Mouse (Mus musculus) left cerebral cortex, adult 18-20 months (tissue): ENCODE data around the gene Tpsb2. TPM values are rescaled to one million over a fixed set of nuclear protein-coding genes. Genes with fewer than 3 reads are reported as not detected.

Experiments
- DNase-seq, 2 experiments: peaks; one replicate each; pipeline ENCODE4 v3.0.0; 2021 to 2022; ENCODE audit warnings: low spot score in 2 of 2, mixed read lengths in 1 of 2
- long read RNA-seq, 2 experiments: library from polyadenylated mRNA; stranded (forward); transcript quantifications; one replicate each; pipeline ENCODE4 v2.0.0; 2021
- total RNA-seq, 2 experiments: library from RNA; stranded (reverse); gene quantifications; 2 replicates each; pipeline ENCODE4 v1.2.3; 2021

Tpsb2 gene
- not detected for total RNA-seq
- long read RNA-seq, experiment 1 = 0 reads
- long read RNA-seq, experiment 2 = 0 reads

GRCm38 (mm10) chr17:25366005-25366404, at the start of gene Tpsb2:
Gene Tpsb2 (plus strand): TSS chr17:25366305.
- no peak for DNase-seq

DNA sequence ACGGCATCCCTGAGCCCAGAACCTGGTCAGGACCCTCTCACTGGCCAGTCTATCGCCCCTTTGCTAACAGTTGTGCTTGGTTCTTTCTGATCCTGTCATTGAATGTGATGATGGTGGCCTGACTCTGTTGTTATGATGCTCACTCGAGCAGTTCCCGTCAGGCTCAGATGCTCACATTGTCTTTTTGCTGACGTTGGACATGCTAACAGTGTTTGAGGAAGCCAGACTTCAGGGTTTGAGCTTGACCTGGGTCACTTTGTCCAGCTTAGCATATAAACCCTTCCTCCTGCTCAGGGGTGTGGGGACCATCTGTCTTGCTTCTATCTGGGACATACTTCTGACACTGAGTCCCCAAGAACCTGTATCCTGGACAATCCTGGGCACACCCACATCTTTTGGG, 47.8 kb upstream of the Tpsb2 start, which contains the start of gene Prss29:
Prss29 (plus strand) TSS at position 301 of the 400 bp plus-strand sequence.
- DNase-seq = no peak

GRCm38 (mm10) chr17:25320819-25321218, 45.3 kb upstream of the Tpsb2 start:
- DNase-seq = no peak

DNA sequence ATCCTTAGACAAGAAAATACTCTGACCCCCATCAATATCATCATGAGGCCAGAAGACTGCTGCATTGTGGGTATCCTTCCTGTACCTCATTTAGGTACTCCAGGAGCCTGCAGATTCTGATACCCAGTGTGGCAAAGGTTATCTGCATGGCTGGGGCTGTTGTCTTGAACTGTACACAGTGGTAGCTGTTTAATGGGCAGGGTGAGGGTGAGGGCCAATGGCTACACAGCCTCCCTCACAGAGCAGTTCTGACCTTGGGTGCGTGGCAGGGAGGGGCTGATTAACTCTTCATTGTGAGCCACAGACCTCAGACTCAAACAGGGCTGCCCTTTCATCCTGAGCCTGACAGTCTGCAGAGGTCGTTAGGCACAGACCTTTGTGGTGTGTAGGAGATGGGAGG, 43.2 kb upstream of the Tpsb2 start:
- DNase-seq = no peak

DNA sequence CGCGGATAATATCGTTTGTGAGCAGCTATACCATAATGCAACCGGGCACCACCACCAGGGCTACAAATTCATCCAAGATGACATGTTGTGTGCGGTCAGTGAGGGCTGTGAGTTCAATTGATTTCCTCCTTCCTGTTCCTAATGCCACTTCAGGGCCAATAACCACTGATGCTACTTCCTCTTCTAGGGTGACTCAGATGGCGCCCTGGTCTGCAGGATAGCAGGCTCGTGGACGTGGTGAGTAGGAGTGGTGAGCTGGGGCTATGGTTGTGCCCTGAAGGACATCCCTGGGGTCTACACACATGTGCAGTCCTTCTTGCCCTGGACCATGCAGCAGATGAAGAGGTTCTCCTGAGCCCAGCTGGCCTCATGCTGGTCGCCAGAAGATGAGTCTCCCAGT, 33.8 kb upstream of the Tpsb2 start:
- no peak for DNase-seq

- peak; percentile 63 to 71 for DNase-seq
These were observed 32.2 kb upstream of the Tpsb2 start for GRCm38 (mm10) chr17:25333943-25334342.

DNA sequence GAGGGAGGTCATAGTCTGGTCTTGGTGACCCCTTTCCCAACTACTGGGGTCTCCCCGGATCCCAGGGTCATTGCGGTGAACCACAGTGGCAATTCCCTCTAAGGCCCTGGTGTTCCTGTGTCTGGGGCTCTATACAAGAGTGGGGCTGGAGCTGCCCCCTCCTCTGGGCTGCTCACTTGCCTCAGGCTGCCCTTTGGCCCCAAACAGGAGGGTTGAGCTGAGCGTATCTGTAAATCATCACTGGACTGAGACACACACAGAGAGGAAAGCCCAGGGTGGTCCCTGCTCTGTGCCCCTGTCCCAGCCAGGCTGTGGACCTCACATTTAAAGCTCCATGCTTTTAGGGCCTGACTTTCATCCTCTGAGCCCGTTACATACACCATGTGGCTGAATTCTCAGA, 27.9 kb upstream of the Tpsb2 start:
- no peak for DNase-seq

- DNase-seq = no peak
These were observed 26.1 kb upstream of the Tpsb2 start for GRCm38 (mm10) chr17:25340003-25340402.

DNA sequence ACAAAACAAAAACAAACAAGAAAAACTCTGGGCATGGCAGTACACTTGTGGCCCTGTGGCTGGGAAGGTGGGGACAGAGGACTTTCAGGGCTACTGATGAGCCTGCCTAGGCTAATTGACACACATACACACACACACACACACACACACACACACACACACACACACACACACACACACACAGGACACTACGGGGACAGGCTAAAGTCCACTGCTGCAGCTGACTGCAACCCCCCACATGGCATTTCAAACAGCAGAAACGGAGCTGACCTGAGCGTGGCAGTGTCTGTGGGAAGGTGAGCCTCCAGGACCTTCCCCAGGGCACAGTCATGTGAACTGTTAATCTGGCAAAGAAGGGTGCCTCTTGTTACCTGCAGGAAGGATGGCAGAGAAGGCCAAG, 24.6 kb upstream of the Tpsb2 start:
- DNase-seq = no peak

DNA sequence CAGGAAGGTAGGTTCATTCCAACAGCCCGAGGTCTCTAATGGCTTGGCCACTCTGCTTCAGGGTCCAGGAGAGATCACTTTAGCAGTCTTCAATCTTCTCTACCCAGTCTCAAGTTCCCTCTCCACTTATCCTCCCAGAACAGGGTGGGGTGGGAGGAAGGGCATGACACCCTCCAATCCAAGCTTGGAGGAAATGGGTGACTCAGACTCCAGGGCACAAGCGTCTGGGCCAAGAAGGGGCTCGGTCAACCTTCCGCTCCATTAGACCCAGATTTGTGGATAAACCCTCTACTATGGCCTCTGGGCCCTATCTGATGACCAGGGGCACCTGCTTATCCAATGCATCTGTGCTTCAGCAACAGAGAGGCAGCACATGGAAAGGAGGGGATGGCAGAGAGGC, 20.6 kb upstream of the Tpsb2 start, which contains the start of gene Tpsab1:
Tpsab1 (minus strand) TSS at position 101 of the 400 bp plus-strand sequence.
- no peak for DNase-seq

- DNase-seq = no peak
These were observed 4.8 kb upstream of the Tpsb2 start for GRCm38 (mm10) chr17:25361291-25361690.

GRCm38 (mm10) chr17:25363726-25364125, 2.4 kb upstream of the Tpsb2 start:
- DNase-seq = peak; percentile 49 to 70

DNA sequence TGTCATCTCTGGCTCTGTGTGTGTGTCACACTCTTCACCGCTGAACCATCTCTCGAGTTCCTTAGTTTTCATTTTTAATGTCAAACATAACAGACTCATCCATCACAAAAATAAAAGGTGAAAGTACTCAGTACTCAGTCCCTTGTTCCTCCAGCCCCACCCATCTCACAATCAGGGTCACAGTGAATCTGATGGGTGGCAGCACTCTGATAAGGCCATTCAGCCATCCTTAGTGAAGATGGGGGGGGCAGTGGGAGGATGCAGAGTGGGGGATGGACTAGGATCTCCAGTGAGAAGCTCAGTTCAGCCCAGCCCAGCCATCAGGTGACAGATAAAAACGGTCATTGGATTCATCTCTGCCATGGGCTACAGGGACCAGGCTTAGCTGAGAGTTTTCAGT, 2.9 kb downstream of the Tpsb2 start, which contains the start of gene Tpsg1:
Tpsg1 (plus strand) TSS at position 301 of the 400 bp plus-strand sequence.
- no peak for DNase-seq

DNA sequence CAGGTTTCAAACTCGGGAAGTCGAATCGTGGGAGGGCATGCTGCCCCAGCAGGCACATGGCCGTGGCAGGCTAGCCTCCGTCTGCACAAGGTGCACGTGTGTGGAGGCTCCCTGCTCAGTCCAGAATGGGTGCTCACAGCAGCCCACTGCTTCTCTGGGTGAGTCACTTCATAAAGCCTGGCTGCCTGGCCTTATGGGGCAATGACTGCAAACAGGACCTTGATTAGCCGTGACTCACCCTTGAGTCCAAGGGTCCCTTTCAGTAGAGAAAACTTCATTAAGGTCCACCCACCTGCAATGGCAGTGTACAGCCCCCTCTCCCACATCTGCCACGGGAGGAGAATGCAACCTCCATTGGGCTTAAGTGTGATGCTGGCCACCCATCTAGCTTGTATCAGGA, 6.4 kb downstream of the Tpsb2 start:
- DNase-seq = no peak

DNA sequence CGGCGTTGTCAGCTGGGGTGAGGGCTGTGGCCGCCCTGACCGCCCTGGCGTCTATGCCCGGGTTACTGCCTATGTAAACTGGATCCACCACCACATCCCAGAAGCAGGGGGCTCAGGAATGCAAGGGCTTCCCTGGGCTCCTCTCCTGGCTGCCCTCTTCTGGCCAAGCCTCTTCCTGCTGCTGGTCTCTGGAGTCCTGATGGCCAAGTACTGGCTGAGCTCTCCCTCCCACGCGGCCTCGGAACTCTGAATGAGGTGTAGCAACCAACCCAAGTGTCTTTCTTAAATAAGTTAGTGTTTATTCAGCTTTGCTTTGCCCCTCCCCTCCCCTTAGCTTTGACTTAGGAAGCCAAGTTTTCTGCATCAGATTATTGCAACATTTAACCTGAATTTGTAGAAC, 7.9 kb downstream of the Tpsb2 start:
- peak; percentile 25 to 32 for DNase-seq

- DNase-seq = no peak
These were observed 28.4 kb downstream of the Tpsb2 start for GRCm38 (mm10) chr17:25394526-25394925.

GRCm38 (mm10) chr17:25397804-25398519, 31.9 kb downstream of the Tpsb2 start:
- peak; percentile 74 to 85 for DNase-seq

- no peak for DNase-seq
These were observed 32.4 kb downstream of the Tpsb2 start for GRCm38 (mm10) chr17:25398520-25398838.

DNA sequence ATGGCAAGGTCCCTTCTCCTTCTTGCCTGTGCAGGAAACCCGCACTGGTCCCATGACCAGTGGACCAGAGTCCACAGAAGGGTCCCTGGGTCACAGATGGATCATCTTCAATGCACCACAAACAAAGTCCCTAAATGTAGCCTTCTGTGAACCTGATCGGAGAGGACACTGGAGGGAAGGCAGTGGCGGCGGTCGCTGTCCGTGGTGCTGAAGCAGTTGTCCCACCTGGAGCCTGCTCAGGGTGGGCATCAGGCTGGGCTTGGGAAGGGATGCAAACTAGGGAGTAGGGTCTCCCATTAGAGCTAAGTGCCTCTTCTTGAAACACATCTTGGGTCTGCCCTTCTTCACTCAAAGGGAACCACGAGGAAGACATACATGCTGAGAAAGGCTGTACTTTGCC, 34.3 kb downstream of the Tpsb2 start:
- no peak for DNase-seq

GRCm38 (mm10) chr17:25401491-25401890, 35.4 kb downstream of the Tpsb2 start:
- DNase-seq = no peak

DNA sequence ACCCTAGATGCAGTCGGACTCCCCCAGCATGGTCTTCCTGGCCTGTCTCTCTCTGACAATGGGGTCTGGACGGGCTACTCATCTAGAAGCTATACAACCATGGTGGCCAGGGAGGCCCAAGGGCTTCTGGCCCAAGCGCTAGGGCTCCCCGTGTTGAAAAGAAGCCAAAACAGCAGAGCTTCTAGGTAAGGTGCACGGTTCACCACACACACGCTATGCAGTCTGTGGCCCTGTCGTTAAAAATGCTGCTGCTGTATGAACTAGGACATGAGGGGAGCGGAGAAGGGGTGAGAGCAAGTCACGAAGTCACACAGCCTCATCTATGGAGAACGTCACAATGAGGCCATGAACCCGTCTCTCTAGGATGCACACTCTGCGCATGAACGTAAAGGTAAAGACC, 36.1 kb downstream of the Tpsb2 start:
- DNase-seq = no peak

- DNase-seq = no peak
These were observed 38.1 kb downstream of the Tpsb2 start for GRCm38 (mm10) chr17:25404190-25404589.

DNA sequence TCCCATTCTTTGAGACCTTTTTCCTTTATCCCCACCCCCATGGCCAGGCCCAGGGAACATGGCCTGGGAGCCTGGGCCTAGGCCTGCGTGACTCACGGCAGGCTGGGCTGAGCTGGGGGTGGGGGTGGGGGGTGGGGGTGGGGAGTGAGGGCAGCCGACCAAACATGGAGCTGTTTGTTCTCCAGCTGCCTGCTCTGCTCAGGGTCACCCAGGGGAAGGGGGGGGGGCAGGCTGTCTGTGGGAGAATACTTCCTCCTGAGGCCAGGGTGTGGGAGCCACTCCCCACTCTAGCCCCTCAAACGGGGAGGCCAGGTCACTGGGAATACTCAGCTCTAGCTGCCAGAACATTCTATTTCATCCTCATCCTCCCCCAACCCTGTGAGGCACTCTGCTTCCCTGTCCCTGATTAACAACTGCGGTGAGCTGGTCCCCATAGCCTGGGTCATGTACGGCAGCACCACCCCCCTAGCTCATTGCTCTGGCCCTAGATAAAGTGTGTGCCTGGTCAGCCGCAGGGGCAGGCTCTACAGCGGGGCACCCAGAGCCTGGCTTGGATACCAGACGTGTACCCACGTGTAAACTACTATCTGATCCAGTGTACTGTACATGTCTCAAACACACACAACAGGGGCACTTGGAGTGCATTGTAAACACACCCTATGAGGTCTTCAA, 39.3 kb downstream of the Tpsb2 start:
- DNase-seq = no peak
